Mouse (Mus musculus) gastrocnemius, adult 18-20 months (tissue): ENCODE measurements around the gene Sms. TPM values are rescaled to one million over a fixed set of nuclear protein-coding genes. Genes with fewer than 3 reads are reported as not detected.

ENCODE experiments used
- DNase-seq: peaks from one replicate; pipeline ENCODE4 v3.0.0; 2021; ENCODE audit warnings: low spot score
- total RNA-seq, 2 experiments: library from RNA; stranded (reverse); gene quantifications; 2 replicates each; pipeline ENCODE4 v1.2.3; 2021

Sms gene
- total RNA-seq, 2 experiments from 2014 or later, result 65.2 to 78.9 TPM

DNA sequence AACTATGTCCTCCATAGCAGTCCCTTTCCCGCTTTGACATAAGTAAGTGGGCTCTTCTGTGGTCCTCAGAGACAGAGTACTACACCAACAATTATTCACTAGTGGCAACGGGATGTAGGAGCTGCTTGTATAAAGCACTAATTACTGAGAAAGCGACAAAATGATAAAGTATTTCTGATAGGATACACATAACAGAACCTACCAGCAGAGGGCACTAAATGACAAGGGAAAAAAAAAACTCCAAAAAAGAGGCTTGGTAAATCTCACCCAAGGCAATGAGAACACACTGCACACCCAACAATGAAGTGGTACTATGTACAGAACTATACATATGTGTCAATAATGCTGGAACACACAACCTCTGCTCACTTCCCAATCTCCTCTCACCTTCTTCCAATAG lies 29.4 kb downstream of the Sms start:
- DNase-seq, result peak; percentile 3

DNA sequence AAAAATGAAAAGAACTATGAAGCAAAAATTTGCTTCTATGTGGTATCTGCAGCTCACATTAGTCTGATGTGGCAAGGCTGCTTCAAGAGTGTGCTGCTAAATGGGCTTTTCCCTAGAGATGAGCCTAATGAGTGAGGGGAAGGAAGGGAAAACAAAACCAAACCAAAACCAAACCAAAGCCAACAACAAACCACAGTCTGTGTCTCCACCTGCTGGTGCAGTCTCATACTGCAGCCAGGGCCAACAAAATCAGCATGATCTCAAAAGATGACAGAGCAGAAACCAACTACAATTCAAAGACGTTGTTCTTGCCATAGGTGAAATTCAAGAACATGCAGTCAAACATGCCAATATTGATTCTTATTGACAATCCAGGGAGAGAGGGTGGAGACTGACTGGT lies 37.7 kb downstream of the Sms start:
- DNase-seq, result peak; percentile 33

GRCm38 (mm10) chrX:157449000-157449399 lies 43.1 kb downstream of the Sms start:
- no peak for DNase-seq

GRCm38 (mm10) chrX:157447431-157447830 lies 44.7 kb downstream of the Sms start:
- DNase-seq, result no peak

DNA sequence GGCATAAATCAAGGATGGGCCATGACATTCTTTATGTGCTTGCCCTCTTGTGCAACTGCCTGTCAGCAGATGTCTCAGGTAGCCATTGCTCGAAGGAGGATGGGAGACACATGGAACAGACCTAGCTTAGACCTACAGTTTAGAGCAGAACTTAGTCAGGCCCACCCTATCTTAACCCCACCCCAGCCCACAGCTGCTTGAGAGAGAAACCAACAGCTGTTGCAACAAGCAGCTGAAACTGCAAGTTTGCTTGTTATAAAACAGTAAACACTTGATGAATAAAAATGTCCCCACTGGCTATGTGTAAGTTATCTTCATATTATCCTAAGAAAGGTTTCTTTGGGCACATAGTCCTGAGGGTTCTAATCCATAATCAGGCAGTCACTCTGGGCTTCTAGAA lies 57.3 kb downstream of the Sms start:
- no peak for DNase-seq

- DNase-seq, result no peak
Observed at GRCm38 (mm10) chrX:157419451-157419850, 72.6 kb downstream of the Sms start.

DNA sequence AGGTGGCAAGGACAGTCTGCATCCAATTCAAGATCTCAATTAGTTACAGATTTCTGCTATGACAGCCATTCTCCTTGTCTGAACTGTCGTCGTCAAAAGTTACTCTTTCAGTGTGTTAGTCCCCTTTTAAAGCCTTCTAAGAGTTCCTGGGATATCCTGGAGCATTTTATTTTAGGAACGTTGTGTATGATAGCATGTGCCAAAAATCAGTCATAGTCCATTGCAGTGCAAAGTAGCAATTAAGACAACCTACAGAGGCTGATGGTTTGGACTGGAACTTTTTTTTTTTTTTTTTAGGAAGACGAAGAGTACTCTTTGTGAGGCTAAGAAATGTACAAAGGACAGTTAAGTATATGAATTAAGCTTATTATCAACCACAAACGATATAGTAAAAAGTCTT lies 76.9 kb downstream of the Sms start, which contains the start of gene Phex:
Gene Phex (minus strand): TSS at position 101 of the 400 bp plus-strand sequence.
- no peak for DNase-seq

DNA sequence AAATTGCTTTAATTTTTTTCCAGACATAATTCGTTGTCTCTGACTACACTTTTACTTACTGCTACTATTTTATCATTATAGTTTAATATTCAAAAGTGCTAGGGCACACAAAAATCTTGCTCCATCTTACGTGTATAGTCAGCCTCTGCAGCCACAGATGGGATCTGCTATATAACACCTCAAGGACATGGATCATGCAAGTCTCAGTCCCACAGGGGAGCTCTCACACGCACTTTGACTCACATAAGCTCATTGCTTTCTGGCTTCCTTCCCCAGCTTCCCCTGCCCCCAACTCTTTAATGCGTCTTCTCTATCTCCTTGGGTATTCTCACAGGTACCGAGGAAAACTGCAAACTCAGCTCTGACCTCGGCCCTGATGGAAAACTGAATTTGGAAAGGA lies 87.2 kb downstream of the Sms start:
- no peak for DNase-seq

Other genes with a start within 250 kb of the Sms start
- under 1 TPM; 0.16 to 0.45 TPM for gene Phex, start 77.0 kb downstream of the Sms start, total RNA-seq
- gene Yy2, start 76.7 kb upstream of the Sms start, total RNA-seq, result under 1 TPM; 0.53 to 0.59 TPM
- 10 to 100 TPM; 14.0 to 15.2 TPM for gene Mbtps2, start 106.4 kb upstream of the Sms start, total RNA-seq
- 100 to 1,000 TPM; 352 to 355 TPM for gene Smpx, start 206.6 kb upstream of the Sms start, total RNA-seq